Mouse (Mus musculus): Measurements from ENCODE around the gene Fthl17d.
"Not testable (repeated sequence)": the region's sequence is repeated elsewhere in the genome, so short reads cannot be mapped to it uniquely, and the experiment has no call there.

Fthl17d gene

GRCm38 (mm10) chrX:8986655-8987054 is at the start of gene Fthl17d:
Gene Fthl17d (minus strand): TSS chrX:8986755.
- DNase-seq = not testable (repeated sequence)

DNA sequence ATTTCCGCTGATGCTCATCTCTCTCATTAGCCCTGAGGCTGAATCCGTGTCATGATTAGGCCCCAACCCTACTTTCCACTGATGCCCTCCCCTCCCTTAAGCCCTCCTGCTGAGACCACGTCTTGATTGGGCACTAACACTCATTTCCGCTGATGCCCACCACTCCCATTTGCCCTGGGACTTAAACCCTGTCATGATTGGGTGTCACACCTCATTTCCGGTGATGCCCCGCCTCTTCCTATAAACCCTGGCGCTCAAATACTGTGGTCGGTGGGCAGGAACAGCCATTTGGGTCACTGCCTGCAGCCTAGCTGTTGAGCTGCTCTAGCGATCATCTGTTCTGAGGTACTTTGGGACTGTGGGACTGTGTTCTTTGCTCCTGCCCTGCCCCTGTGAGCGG is 46.6 kb upstream of the Fthl17d start, which contains the start of gene Fthl17e:
Gene Fthl17e (plus strand): TSS at position 301 of the 400 bp plus-strand sequence.
- DNase-seq = not testable (repeated sequence)

- DNase-seq = no peak
These were observed 32.9 kb upstream of the Fthl17d start for GRCm38 (mm10) chrX:9019481-9019880.

DNA sequence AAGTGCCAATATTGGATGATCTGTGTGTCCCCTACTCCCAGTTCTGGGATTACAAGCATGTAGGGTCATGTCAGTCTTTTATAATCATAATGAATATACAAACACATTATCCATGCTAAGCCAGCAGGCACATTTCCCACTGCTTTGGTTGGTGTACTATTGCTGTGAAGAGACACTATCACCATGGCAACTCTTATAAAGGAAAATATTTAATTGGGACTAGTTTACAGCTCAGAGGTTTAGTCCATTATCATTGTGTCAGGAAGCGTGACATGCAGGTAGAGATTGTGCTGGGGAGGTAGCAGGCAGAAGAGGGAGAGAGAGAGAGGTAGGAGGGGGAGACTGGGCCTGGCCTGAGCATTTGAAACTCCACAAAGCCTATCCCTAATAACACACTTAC is 29.5 kb upstream of the Fthl17d start:
- DNase-seq = no peak

DNA sequence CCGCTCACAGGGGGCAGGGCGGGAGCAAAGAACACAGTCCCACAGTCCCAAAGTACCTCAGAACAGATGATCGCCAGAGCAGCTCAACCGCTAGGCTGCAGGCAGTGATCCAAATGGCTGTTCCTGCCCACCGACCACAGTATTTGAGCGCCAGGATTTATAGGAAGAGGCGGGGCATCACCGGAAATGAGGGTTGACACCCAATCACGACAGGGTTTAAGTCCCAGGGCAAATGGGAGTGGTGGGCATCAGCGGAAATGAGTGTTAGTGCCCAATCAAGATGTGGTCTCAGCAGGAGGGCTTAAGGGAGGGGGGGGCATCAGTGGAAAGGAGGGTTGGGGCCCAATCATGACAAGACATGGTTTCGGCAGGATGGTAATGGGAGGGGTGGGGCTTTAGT is 10.1 kb downstream of the Fthl17d start, which contains the start of gene Fthl17c:
Gene Fthl17c (minus strand): TSS at position 101 of the 400 bp plus-strand sequence.
- DNase-seq = not testable (repeated sequence)

DNA sequence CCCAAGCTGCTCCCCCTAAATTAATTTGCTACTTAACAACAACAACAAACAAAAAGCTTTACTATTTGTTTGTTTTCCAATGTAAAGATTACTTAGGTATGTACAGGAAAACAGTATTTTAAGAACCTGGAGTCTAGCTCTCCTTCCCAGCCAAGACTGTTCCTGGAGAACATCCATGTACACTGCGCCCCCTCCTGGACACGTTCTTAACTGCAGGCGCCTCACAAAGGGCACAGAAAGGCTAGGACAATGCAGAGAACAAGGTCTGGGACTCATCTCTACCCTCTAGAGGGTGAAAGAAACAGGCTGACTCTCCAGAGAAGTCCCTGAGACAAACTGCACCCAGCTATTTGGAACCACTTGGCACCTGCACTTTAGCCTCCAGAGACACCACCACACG is 21.9 kb downstream of the Fthl17d start:
- peak in 1 of 2 experiments; percentile 1 for DNase-seq

GRCm38 (mm10) chrX:8962875-8963274 is 23.7 kb downstream of the Fthl17d start, which contains the start of gene Fthl17b:
Gene Fthl17b (minus strand): TSS chrX:8962975.
- DNase-seq = not testable (repeated sequence)

- DNase-seq = peak; percentile 85 to 92
These were observed 38.3 kb downstream of the Fthl17d start for GRCm38 (mm10) chrX:8948130-8948805.

DNA sequence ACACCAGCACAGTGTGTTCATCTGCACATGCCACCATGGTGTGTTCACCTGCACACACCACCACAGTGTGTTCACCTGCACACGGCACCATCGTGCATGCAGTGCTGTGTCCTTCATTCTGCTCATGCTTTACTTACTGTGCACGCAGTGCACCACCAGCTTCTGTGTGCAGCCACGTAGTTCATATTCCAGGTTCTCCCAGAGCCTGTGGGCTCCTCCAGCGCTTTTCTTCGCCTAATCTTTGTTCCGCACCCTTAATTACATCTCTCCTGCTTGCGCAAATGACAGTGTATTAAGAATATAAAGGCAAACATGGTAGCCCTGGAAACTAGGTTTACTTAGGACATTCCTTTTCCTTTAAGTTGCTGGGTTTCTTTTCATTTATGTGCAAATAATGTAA is 42.5 kb downstream of the Fthl17d start:
- DNase-seq = no peak
